Mouse (Mus musculus) megakaryocyte-erythroid progenitor cell, adult 5-6 weeks (primary cell): ENCODE measurements around the gene Ascl2. TPM values are rescaled to one million over a fixed set of nuclear protein-coding genes. Genes with fewer than 3 reads are reported as not detected.

Experiments used
- ATAC-seq: replicated peaks from 2 replicates; pipeline ENCODE4 v1.8.0; 2016; ENCODE audit warnings: mild to moderate bottlenecking, inconsistent platforms; ENCODE audit not compliant: severe bottlenecking, poor library complexity, low FRiP score, low TSS enrichment
- total RNA-seq, 2 experiments: library from RNA; stranded (forward) in 1 of 2; stranded (reverse) in 1 of 2; fragments of 200-1000, 215-1000 nt in 1 of 2; fragments of >200 nt in 1 of 2; fragmentation: Nextera tagmentation in 1 of 2; gene quantifications; 2 replicates each; pipeline ENCODE4 v1.2.3; 2014 to 2017

The Ascl2 gene
- total RNA-seq (2014; fragmentation: Nextera tagmentation) (not detected in 2 replicates), total RNA-seq (2017) (0.99 TPM in 1 of 2 replicates, not detected in the other)

- ATAC-seq, result 0 out of 2 replicates have a peak, but pooled peaks have one; percentile 44
Observed at GRCm38 (mm10) chr7:142968809-142969511, at the start of gene Ascl2. Gene Ascl2, minus strand, starts transcription at chr7:142969264.

DNA sequence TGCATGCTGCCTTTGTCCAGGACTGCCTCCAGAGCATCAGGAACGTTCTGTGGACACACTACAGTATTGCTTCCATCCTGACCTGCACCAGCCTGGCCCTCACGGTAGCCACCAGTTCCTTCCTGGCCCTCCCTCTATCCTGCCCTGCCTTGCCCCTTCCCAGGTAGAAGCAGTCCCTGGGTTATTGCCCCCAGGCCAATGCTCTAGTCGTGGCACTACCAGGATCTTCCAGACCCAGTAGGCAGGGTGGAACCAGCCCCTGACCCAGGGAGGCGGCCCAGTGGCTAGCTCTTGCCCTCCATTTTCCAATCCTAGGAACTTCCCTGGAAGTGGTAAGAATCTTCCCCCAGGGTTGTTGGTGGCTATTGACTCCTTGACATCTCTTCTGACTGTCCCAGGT lies 48.1 kb upstream of the Ascl2 start:
- no peak for ATAC-seq

DNA sequence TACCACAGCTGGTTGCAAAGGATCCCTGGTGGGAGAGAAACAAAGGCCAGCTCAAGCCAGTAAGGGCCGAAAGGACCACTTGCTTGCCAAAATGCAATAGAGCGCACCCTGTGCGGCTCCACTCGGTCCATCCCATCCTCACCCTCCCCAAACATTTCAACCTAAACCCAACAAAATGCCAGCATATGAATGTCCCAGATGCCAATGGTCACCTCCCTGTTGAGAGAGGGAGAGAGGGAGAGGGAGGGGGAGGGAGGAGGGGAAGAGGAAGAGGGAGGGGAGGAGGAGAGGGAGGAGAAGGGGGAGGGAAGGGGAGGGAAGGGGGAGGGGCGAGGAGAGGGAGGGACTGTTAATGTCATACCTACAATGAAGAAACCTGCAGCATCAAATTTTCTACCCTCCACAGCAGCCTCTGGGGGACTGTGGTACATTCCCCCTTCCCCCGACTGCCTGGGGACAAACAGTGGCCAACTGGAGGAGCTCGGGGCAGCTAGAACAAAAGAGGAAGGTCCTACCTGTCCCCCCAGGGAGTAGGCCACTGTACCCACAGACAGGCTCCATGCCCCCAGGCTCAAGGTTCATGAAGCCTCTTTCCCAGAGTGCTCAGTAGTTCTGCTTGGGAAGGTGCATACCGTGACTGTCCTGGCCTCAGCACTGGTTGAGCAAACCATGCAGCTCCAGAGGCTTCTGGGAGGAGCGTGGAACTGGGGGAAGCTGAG lies 47.5 kb upstream of the Ascl2 start:
- no peak for ATAC-seq

GRCm38 (mm10) chr7:143015755-143016423 lies 46.8 kb upstream of the Ascl2 start:
- peak; percentile 57 for ATAC-seq

DNA sequence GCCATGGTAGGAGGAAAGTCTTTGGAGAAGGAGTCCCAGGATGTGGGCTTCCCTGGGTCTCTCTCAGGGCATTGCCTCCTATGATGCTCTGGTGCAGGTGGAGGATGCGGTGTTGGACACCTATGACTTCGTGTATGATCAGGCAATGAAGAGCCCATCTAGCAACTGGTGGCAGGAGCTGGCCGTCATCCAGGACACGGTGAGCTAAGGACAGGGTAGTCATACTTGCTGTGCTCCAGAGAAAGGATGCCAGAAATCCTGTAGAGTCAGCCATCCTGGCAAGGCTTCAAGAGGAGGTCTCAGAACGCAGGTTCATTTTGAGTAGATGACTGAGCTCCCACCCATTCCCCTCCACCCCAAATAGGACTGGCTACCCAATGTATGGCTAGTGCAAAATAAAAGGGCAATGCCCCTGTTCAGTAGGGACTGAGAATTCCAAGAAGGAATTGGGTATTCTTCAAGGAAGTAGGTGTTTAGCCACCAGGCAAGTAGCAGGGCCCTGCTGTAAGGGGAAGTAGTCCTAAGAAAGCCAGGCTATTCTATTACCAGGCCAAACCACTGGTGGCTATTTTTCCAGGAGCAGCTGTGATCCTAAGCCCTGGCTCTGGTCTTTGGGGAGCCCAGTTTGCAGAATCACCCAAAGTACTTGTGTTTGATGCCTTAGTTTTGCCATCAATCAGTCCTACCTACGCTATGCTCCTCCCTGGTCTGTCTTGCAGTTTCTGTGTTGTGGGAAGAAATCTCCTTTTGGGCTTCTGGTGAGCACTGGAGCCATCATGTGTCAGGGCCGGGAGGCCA lies 46.0 kb upstream of the Ascl2 start:
- ATAC-seq, result no peak

DNA sequence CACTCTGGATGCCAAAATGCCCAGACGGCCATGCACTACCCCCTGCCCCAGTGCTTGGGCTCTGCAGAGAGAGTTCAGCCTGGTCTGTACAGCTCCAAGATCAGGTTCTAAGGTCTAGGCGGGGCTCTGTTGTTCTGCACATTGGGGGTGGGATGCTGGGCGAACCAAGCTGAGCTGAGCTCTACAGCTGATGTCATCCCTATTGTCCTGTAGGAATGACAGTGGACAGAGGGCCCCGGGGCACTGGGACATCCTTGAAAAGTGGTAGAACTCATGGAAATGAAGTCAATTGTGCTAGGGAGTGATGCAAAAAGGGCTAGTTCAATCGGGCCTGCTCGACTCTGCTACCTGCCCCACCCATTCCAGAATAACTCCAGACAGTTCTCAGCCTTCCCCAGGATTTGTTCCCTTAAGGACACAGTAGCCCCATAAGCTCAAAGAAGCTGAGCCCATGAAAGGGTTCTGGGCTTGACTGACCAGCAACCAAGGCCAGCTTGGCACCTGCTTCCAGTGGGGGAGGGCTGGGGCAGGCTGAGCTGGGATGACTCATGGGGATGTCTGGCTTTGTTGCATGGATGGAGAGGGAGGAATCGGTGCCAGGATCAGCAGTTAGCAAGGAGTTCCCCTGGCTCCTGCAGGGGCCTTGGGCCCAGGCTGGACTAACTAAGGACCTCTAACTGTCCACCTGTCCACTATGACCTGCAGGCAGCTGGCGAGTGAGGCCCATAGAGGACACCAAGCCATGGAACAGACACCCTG lies 44.5 kb upstream of the Ascl2 start:
- no peak for ATAC-seq

GRCm38 (mm10) chr7:143012230-143012875 lies 43.3 kb upstream of the Ascl2 start:
- ATAC-seq, result no peak

- no peak for ATAC-seq
Observed at GRCm38 (mm10) chr7:143011226-143011625, 42.2 kb upstream of the Ascl2 start.

- no peak for ATAC-seq
Observed at GRCm38 (mm10) chr7:143009996-143010395, 40.9 kb upstream of the Ascl2 start.

- ATAC-seq, result no peak
Observed at GRCm38 (mm10) chr7:143008996-143009665, 40.1 kb upstream of the Ascl2 start.

GRCm38 (mm10) chr7:143008370-143008926 lies 39.4 kb upstream of the Ascl2 start:
- ATAC-seq, result no peak

DNA sequence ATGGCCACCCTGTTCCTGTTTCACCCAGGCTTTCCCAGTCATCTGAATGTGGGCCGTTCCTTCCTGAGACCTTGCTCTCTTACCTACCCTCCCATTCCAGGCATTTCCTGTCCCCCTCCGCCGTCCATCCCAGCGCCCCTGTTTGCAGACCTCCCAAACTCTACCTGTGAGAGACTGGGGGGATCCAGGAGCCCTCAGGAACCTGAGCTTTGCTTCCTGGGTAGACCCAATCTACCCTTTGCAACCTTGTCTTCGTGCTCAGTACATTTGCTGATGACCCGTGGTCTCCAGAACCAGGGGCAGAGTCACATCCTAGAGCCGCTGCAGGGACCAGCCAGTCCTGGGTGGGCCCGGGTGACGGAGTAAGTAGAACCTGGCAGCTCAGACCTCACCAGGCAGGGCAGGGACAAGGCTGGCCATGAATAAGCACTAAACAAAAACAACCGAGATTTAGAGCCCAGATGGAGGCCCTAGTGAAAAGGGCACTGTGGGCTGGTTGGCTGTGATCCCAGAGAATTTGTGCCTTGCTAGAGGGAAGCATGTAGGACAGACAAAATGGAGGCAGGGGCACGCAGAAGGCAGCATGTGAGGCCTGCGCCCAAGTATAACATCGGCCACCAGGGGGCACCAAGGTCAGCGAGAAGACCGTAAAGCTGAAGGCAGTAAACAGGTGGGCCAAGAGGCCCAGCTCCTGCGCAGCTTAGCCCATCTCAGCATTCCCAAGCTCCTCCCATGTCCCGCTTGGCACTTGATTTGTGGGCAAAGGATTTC lies 38.7 kb upstream of the Ascl2 start:
- peak; percentile 29 for ATAC-seq

DNA sequence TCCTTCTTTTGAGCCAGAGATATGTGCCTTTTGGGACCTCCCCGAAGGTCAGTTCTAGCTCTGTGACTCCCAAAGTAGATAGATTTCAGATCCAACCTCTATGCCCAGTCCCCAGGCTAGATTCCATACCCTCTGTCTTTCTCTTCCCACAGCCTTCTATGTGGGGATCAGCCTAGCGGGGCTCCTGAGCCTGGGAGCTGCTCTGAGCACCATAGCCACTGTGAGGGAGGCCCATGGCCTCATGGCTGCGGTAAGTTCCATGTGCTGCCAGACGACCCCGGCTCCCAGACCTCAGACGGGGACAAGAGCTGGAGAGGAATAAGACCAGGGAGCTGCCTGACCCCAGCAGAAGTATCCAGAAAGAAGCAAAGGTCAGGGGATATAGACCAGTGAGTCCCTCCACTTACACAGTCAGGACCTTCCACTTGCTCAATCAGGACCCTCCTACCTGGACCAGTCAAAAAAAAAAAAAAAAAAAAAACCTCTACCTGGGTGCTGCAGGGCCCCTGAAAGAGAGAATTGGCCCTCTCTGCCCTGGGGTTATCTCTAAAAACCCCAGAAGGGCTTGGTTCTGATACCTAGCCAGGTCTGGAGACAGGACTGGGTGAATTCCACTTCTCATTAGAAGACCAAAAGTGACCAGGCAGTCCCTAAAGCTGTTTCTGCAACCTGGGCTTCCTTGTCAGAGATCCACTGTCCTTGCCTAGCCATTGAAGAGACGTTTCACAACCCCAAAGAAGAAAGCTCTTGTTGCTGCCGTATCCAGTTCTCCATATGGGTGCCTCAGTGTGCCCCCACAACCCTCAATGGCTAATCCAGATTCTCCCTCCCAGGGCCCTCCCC lies 37.9 kb upstream of the Ascl2 start:
- ATAC-seq, result no peak

GRCm38 (mm10) chr7:143006097-143006755 lies 37.2 kb upstream of the Ascl2 start:
- peak; percentile 50 for ATAC-seq

DNA sequence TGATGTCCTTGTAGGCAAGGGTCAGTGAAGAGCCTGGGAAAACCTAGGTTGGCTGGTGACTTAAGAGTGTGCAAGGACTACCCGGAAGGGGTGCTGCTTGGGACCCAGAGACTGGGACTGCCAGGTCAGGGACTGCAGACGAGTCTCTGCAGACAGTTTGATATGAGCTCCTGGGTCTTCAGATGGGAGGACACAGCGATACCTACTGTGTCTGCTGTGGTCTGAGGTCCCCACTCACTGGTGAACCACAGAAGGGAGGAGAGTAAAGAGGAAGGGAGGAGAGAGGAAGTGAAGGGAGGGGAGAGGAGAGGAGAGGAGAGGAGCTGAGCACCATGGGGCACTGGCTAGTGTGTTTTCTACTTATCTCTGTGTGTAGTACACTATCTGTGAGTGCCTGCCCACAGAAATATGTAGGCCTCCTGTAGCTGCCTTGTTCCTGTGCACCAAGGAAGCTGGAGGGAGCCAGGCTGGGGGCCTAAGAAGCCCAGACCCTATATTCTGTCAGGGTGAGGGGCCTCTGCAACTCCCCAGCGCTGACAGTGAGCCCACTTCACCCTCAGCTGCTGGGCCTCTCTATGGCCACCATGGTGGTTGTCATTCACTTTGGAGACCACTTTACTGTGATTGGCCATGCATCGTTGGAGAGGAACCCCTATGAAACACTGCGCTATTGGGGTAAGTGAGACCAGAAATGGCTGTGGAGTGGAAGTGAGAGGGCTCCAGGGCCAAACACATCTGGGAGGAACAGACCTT lies 36.5 kb upstream of the Ascl2 start:
- ATAC-seq, result peak; percentile 56
